Mouse (Mus musculus): ENCODE results near the gene Rnf32.

Rnf32 gene

GRCm38 (mm10) chr5:29195570-29196263 is at the start of gene Rnf32:
TSS of gene Rnf32 (plus strand) at chr5:29195992.
- DNase-seq (ENCODE audit: low read depth, low spot score): peak; percentile 62

GRCm38 (mm10) chr5:29150146-29150545 is 45.6 kb upstream of the Rnf32 start:
- DNase-seq (ENCODE audit: low read depth, low spot score): no peak

GRCm38 (mm10) chr5:29159849-29160248 is 35.9 kb upstream of the Rnf32 start:
- DNase-seq (ENCODE audit: low read depth, low spot score): no peak

- no peak for DNase-seq (ENCODE audit: low read depth, low spot score)
Observed at GRCm38 (mm10) chr5:29166947-29167346, 28.8 kb upstream of the Rnf32 start.

GRCm38 (mm10) chr5:29170193-29170592 is 25.6 kb upstream of the Rnf32 start:
- DNase-seq (ENCODE audit: low read depth, low spot score): no peak

GRCm38 (mm10) chr5:29171165-29171564 is 24.6 kb upstream of the Rnf32 start:
- DNase-seq (ENCODE audit: low read depth, low spot score): no peak

GRCm38 (mm10) chr5:29186798-29187197 is 9.0 kb upstream of the Rnf32 start:
- DNase-seq (ENCODE audit: low read depth, low spot score): no peak

GRCm38 (mm10) chr5:29195231-29195569 is 592 bp upstream of the Rnf32 start:
- DNase-seq (ENCODE audit: low read depth, low spot score): no peak

- DNase-seq (ENCODE audit: low read depth, low spot score): no peak
Observed at GRCm38 (mm10) chr5:29196264-29196658, 469 bp downstream of the Rnf32 start.

- no peak for DNase-seq (ENCODE audit: low read depth, low spot score)
Observed at GRCm38 (mm10) chr5:29197187-29197586, 1.4 kb downstream of the Rnf32 start.

- DNase-seq (ENCODE audit: low read depth, low spot score): no peak
Observed at GRCm38 (mm10) chr5:29198960-29199488, 3.2 kb downstream of the Rnf32 start.

- DNase-seq (ENCODE audit: low read depth, low spot score): no peak
Observed at GRCm38 (mm10) chr5:29199868-29200267, 4.1 kb downstream of the Rnf32 start.

GRCm38 (mm10) chr5:29205690-29206089 is 9.9 kb downstream of the Rnf32 start:
- no peak for DNase-seq (ENCODE audit: low read depth, low spot score)

GRCm38 (mm10) chr5:29211980-29212555 is 16.3 kb downstream of the Rnf32 start:
- DNase-seq (ENCODE audit: low read depth, low spot score): no peak

GRCm38 (mm10) chr5:29217997-29218396 is 22.2 kb downstream of the Rnf32 start:
- DNase-seq (ENCODE audit: low read depth, low spot score): no peak

GRCm38 (mm10) chr5:29224089-29224488 is 28.3 kb downstream of the Rnf32 start:
- DNase-seq (ENCODE audit: low read depth, low spot score): no peak

GRCm38 (mm10) chr5:29230481-29230880 is 34.7 kb downstream of the Rnf32 start:
- DNase-seq (ENCODE audit: low read depth, low spot score): no peak

GRCm38 (mm10) chr5:29238379-29238778 is 42.6 kb downstream of the Rnf32 start:
- no peak for DNase-seq (ENCODE audit: low read depth, low spot score)

GRCm38 (mm10) chr5:29244769-29245168 is 49.0 kb downstream of the Rnf32 start:
- DNase-seq (ENCODE audit: low read depth, low spot score): no peak

- no peak for DNase-seq (ENCODE audit: low read depth, low spot score)
Observed at GRCm38 (mm10) chr5:29250795-29251495, 55.2 kb downstream of the Rnf32 start.

- no peak for DNase-seq (ENCODE audit: low read depth, low spot score)
Observed at GRCm38 (mm10) chr5:29251496-29251873, 55.7 kb downstream of the Rnf32 start.

GRCm38 (mm10) chr5:29253876-29254275 is 58.1 kb downstream of the Rnf32 start:
- no peak for DNase-seq (ENCODE audit: low read depth, low spot score)

GRCm38 (mm10) chr5:29270879-29271278 is 75.1 kb downstream of the Rnf32 start:
- DNase-seq (ENCODE audit: low read depth, low spot score): no peak
